Comparison of ENCODE assay signal across 8 mouse cellular contexts in genomic region chr7:19083701-19084100, GRCm38 (mm10). TPM values are rescaled to one million over a fixed set of nuclear protein-coding genes. Genes with fewer than 3 reads are reported as not detected.
DNase-seq lines count a peak whose midpoint lies in the region; ATAC-seq and TF ChIP-seq lines count a peak whose summit lies in the region.

Gene Dmpk (plus strand): TSS chr7:19083849.

- TF ChIP-seq CTCF in heart, adult 2 months (IDR thresholded peaks at IDR 0.05) = no peak

- H3K4me3 ChIP-seq in kidney, embryonic 16.5 days (ENCODE audit: low read length) = peak within 1 kb of the TSS; percentile 42
- peak within 1 kb of the TSS; percentile 48 for H3K4me3 ChIP-seq in heart, adult 2 months
- H3K4me3 ChIP-seq in midbrain, embryonic 11.5 days (ENCODE audit: low read depth, low read length) = no peak within 1 kb of the TSS

- peak within 1 kb of the TSS; percentile 50 for H3K4me2 ChIP-seq in kidney, embryonic 16.5 days (replicated peaks; ENCODE audit: low read depth, low read length)
- no peak within 1 kb of the TSS for H3K4me2 ChIP-seq in midbrain, embryonic 11.5 days

- DNase-seq in kidney, adult 9 months = no peak
- DNase-seq in adrenal gland, adult 2 months = peak; percentile 81
- DNase-seq in heart, adult 2 months = peak; percentile 70 to 77
- DNase-seq in kidney, postnatal 4 days = peak; percentile 51 to 59
- no peak for DNase-seq in midbrain, embryonic 11.5 days (ENCODE audit: low spot score, missing footprints)
- no peak for DNase-seq in right cerebral cortex, postnatal 10 days (ENCODE audit: low spot score in 2 of 2)
- DNase-seq in frontal cortex, postnatal 36 days (ENCODE audit: low spot score in 2 of 2) = no peak

- peak; percentile 85 for TF ChIP-seq POLR2A in heart, adult 2 months (IDR thresholded peaks at IDR 0.05; ENCODE audit: insufficient read depth, low read depth, low read length)

- H3K4me1 ChIP-seq in kidney, embryonic 16.5 days (ENCODE audit: insufficient read depth, low read length) = peaks cover 49% of the 10 kb centered on the region
- peaks cover 5% of the 10 kb centered on the region for H3K4me1 ChIP-seq in heart, adult 2 months (ENCODE audit: control insufficient read depth, insufficient read depth, low read length)
- peaks cover 9% of the 10 kb centered on the region for H3K4me1 ChIP-seq in midbrain, embryonic 11.5 days (ENCODE audit: control insufficient read depth, insufficient read depth, low read length)

- H3K9me3 ChIP-seq in kidney, embryonic 16.5 days (ENCODE audit: low read length) = no peaks in the 10 kb centered on the region
- H3K9me3 ChIP-seq in midbrain, embryonic 11.5 days (ENCODE audit: control insufficient read depth, low read length) = no peaks in the 10 kb centered on the region

- peak within 1 kb of the TSS; percentile 59; the same call in 1 of the 2 replicates for H3K27ac ChIP-seq in kidney, embryonic 16.5 days (ENCODE audit: low read length)
- H3K27ac ChIP-seq in heart, adult 2 months = peak within 1 kb of the TSS; percentile 97
- H3K27ac ChIP-seq in midbrain, embryonic 11.5 days (ENCODE audit: low read depth, low read length) = no peak within 1 kb of the TSS

- intact Hi-C loops in heart, adult 2 months (cut with DNase I) = no loop called here

- peak; percentile 65 for ATAC-seq in kidney, embryonic 16.5 days (ENCODE audit: low FRiP score, low TSS enrichment)
- ATAC-seq in midbrain, embryonic 11.5 days (ENCODE audit: low FRiP score) = peak; percentile 13; the same call in 1 of the 2 replicates

- H3K79me2 ChIP-seq in heart, adult 2 months (replicated peaks; ENCODE audit: control insufficient read depth, insufficient read depth, low read length) = no peaks in the 10 kb centered on the region

- peaks cover 41% of the 10 kb centered on the region for H3K36me3 ChIP-seq in kidney, embryonic 16.5 days (ENCODE audit: insufficient read depth, low read length)
- H3K36me3 ChIP-seq in heart, adult 2 months (ENCODE audit: control insufficient read depth, insufficient read depth, low read length) = peaks cover 3% of the 10 kb centered on the region
- peaks cover 28% of the 10 kb centered on the region for H3K36me3 ChIP-seq in midbrain, embryonic 11.5 days (ENCODE audit: control insufficient read depth, insufficient read depth, low read length)

- H3K27me3 ChIP-seq in kidney, embryonic 16.5 days (ENCODE audit: insufficient read depth, low read length) = no peaks in the 10 kb centered on the region
- no peaks in the 10 kb centered on the region for H3K27me3 ChIP-seq in heart, adult 2 months (ENCODE audit: control insufficient read depth, insufficient read depth, low read length)
- no peaks in the 10 kb centered on the region for H3K27me3 ChIP-seq in midbrain, embryonic 11.5 days (ENCODE audit: control insufficient read depth, insufficient read depth, low read length)

- TF ChIP-seq EP300 in heart, adult 2 months (IDR thresholded peaks at IDR 0.05; ENCODE audit: insufficient read depth, low read depth, low read length) = no peak

- H3K9ac ChIP-seq in kidney, embryonic 16.5 days (replicated peaks; ENCODE audit: low read length) = peak within 1 kb of the TSS; percentile 50
- peak within 1 kb of the TSS; percentile 87 for H3K9ac ChIP-seq in heart, adult 2 months (ENCODE audit: low read depth, low read length)
- H3K9ac ChIP-seq in midbrain, embryonic 11.5 days (ENCODE audit: low read length) = no peak within 1 kb of the TSS

- 26% methylated on average over 10 of the region's 10 CpGs for WGBS in kidney, embryonic 16.5 days
- WGBS in heart, adult 2 months = 23% methylated on average over 10 of the region's 10 CpGs
- 43% methylated on average over 10 of the region's 10 CpGs for WGBS in midbrain, embryonic 11.5 days

RNA-seq across cellular contexts. Expression of gene Dmpk, which starts in this region (rescaled TPM):
- 17.2 and 27.5 TPM in 2 replicates for polyA plus RNA-seq in kidney, embryonic 16.5 days (2015; fragmentation: Nextera tagmentation; extraction: Ambion mirVana)
- 100 to 1,000 TPM; 130 to 142 TPM for total RNA-seq in adrenal gland, adult 2 months (2021)
- polyA plus RNA-seq in adrenal gland, adult 2 months (2012; rRNA removed) = 743 and 836 TPM in 2 replicates
- 100 to 1,000 TPM; 482 to 516 TPM for total RNA-seq in heart, adult 2 months (2021)
- polyA plus RNA-seq in heart, adult 2 months (2012; rRNA removed) = 1,225 and 1,460 TPM in 2 replicates
- 7.0 and 7.3 TPM in 2 replicates for polyA plus RNA-seq in midbrain, embryonic 11.5 days (2014; fragmentation: Nextera tagmentation; extraction: Ambion mirVana)

Comparison
In these comparisons a context has a peak if more than half of its experiments do, and no peak if none do; other contexts are left out.
1. RNA of gene Dmpk (polyA plus RNA-seq): 1,225 to 1,460 TPM in heart, adult 2 months and 743 to 836 TPM in adrenal gland, adult 2 months; 17.2 to 27.5 TPM in kidney, embryonic 16.5 days and 7.0 to 7.3 TPM in midbrain, embryonic 11.5 days; every median in the first group is over 10 times any median in the second.
2. DNase-seq: peak in adrenal gland, adult 2 months (single experiment), heart, adult 2 months (2 of 2) and kidney, postnatal 4 days (2 of 2); none in kidney, adult 9 months (single experiment), midbrain, embryonic 11.5 days (single experiment), right cerebral cortex, postnatal 10 days (0 of 2) and frontal cortex, postnatal 36 days (0 of 2).